Mouse (Mus musculus) left cerebral cortex, postnatal 14 days (tissue): Measurements from ENCODE around the gene Nodal. TPM values are rescaled to one million over a fixed set of nuclear protein-coding genes. Genes with fewer than 3 reads are reported as not detected.

Experiments
- DNase-seq, 2 experiments: peaks; one replicate each; pipeline ENCODE4 v3.0.0; 2021 to 2022; ENCODE audit warnings: low spot score in 2 of 2, mixed read lengths in 1 of 2
- intact Hi-C: fragments of 180-260 bp; cut with DNase I; formaldehyde crosslinking; loops from one replicate; pipeline ENCODE4 v1.15.1; 2025
- total RNA-seq, 2 experiments: library from RNA; stranded (reverse); gene quantifications; 2 replicates each; pipeline ENCODE4 v1.2.3; 2021

The Nodal gene
- total RNA-seq, 2 experiments from 2014 or later = 0.25 to 0.33 TPM

DNA sequence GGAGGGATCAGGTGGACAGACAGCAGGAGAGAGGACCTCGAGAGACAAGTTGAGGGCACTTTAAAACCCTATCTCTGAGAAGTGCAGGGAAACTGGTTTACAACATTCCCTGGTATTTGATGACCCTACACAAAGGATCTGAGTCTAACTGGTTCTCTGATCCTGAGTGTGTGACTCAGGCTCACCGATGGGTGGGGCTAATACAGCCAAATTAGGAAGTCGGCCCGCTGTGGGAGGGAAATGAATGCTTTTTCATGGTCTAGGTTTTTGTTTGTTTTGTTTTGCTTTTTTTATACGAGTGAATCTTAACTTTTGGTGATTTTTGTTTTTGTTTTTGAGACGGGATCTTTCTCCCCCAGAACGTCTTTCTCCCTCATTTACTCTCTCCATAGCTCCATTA lies 51.1 kb downstream of the Nodal start:
- DNase-seq = no peak

DNA sequence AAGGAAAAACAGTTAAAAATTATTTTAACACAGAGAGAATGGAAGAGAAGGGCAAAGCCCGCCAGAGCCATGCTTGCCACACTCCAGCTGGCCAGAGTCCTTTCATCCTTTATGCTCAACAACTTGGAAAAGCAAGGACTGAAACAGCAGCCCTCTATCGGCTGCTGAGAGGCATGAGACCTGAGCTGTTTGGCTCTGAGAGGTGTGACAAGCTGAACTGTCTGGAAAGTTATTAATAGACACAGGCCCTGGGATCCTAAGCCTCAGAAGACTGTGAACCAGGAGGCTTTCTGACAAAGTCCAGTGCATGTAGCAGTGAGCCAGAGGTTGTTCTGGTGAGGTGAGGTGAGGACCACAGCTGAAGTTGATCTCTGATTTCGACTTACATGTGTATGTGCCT lies 55.9 kb downstream of the Nodal start:
- intact Hi-C loops = no loop called here
- DNase-seq = no peak

More for the DNA sequence above, 51.1 kb downstream of the Nodal start:
- intact Hi-C loops = no loop called here

DNA sequence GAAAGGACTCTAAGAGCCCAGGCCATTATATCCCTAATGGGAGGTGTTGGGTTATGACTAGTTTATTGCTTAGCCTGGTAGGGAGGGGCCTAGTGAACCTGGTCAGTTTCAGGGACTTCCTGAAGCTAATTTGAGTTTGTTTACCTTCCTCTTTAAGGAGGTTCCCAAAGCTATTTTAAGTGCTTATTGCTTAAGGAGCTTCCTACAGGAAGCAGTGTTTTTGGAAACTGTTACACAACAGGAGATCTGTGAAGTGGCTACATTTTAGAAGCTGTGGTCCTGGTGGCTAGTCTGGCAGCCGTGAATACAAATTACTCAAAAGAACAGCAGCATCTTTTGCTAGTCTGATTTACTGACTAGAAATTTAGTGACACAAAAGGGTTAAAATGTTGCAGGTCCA lies 56.6 kb downstream of the Nodal start:
- intact Hi-C loops = no loop called here
- no peak for DNase-seq

Other genes starting within 250 kb of the Nodal start
- gene Tbata, start 246.0 kb upstream of the Nodal start, total RNA-seq = 1 to 10 TPM; 1.3 to 2.1 TPM
- under 1 TPM; 0.66 to 0.70 TPM for gene Adamts14, start 144.5 kb upstream of the Nodal start, total RNA-seq
- not detected for gene Prf1, start 120.1 kb upstream of the Nodal start, total RNA-seq
- 10 to 100 TPM; 15.0 to 15.1 TPM for gene Pald1, start 34.4 kb upstream of the Nodal start, total RNA-seq
- 10 to 100 TPM; 43.0 to 45.8 TPM for gene Eif4ebp2, start 34.7 kb downstream of the Nodal start, total RNA-seq
- 10 to 100 TPM; 13.0 to 13.9 TPM for gene Lrrc20, start 57.8 kb downstream of the Nodal start, total RNA-seq
- gene Npffr1, start 177.5 kb downstream of the Nodal start, total RNA-seq = 1 to 10 TPM; 1.2 to 2.0 TPM
- 100 to 1,000 TPM; 115 to 116 TPM for gene Ppa1, start 230.6 kb downstream of the Nodal start, total RNA-seq